Mouse (Mus musculus): ENCODE measurements around the gene Wrap73.

DNA sequence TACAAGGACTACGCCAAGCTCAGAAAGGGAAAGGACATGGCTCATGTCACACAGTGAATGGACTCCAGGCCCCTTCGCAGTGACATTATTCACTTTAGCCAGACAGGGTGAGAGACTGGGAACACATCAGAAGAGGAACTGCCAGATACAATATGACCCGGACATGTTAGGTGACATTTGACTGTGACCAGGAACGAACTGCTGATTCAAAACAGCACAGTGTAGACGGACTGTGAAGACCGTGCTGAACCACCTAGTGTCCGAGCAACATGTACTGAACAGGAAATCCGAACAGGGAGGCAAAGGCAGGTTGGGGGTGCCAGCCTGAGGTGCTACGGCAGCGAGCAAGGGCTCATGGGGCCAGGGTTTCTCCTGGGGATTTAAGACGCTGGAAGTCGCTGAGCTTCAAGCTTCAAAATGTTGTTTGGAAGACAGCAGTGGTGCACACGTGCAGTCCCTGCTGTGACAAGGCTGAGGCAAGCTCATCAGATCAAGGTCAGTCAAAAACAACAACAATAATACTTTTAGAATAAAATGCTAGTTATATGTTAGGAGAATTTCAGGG, 35.6 kb upstream of the Wrap73 start:
- TF ChIP-seq CTCF (IDR thresholded peaks at IDR 0.05; ENCODE audit: control insufficient read depth, insufficient read depth, insufficient replicate concordance, low read depth, low read length) (no peak), POLR2A (IDR thresholded peaks at IDR 0.05; ENCODE audit: control insufficient read depth, low read depth, low read length) (no peak)

Measured in testis, adult 2 months (tissue).